Mouse (Mus musculus): Measurements from ENCODE around the gene Bicral. TPM values are rescaled to one million over a fixed set of nuclear protein-coding genes. Genes with fewer than 3 reads are reported as not detected.
"Not testable (repeated sequence)": the region's sequence is repeated elsewhere in the genome, so short reads cannot be mapped to it uniquely, and the experiment has no call there.

Gene Bicral
- polyA plus RNA-seq, 1 experiment, result 9.1 TPM

DNA sequence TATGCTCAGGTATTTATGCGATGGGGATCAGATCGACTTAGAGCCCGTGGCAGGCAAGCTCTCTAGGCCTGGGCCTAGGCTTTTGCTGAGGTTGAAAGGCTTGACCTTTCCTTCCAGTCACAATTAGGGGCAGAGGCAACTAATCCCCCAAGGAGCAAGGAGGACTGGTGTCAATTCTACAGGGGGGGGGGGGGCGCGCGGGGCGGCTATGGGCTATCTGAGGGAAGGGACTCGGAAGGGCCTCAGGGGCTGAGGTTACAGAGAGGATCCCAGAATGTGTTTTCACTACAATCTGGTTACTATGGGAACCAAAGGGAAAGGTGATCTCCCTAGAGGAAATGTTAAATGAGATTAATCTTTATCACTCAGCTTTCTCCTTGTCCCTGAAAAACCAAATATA is 60.9 kb downstream of the Bicral start:
- no peak for DNase-seq (ENCODE audit: low spot score)

DNA sequence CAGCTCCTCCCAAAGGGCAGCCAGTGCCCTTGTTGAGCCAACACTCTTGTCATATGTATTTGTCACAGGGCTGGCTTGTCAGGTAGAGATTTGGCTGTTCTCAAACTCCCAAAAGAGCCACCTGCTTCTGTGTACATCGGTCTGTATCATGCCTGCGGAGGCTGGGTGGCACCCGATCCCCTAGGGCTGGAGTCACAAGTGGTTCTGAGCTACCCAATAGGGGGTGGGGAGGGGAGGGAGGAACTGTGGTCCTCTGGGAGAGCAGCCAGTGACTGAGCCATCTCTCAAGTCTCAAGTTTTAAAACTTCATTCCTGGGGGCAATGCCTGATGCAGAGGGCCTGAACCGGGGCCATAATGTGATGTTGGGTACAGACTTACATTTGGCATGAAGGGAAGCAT is 61.5 kb downstream of the Bicral start:
- DNase-seq (ENCODE audit: low spot score), result no peak

DNA sequence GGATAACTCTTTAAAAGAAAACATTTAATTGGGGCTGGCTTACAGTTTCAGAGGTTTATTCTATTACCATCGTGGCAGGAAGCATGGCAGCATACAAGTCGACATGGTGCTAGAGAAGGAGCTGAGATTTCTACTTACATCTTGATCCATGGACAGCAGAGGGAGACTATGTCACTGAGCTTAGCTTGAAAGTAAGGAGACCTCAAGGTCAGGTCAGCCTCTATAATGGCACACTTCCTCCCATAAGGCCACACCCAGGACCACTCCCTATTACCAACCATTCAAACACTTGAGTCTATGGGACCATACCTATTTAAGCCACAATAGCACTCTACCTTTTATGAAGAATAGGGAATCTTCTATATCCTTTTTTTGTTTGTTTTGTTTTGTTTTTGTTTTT is 65.3 kb downstream of the Bicral start:
- no peak for DNase-seq (ENCODE audit: low spot score)

DNA sequence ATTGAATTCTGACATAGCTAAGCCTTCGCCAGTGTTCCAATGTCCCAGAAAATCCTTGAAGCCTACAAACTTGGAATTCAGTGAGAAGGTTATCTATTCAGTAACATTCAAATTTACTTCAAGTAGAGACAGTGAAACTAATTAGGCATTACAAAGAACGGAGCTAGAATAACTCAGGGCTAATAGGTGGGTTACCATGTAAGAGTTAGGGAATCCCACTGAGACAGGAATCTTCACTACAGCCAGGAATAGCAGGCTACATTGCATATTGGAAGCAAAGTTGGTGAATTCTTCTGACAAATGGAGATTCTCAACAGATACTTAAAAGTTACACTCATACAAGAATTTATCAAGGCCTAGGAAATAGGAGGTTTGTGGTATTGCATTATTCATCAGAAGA is 70.3 kb downstream of the Bicral start:
- DNase-seq (ENCODE audit: low spot score), result not testable (repeated sequence)

DNA sequence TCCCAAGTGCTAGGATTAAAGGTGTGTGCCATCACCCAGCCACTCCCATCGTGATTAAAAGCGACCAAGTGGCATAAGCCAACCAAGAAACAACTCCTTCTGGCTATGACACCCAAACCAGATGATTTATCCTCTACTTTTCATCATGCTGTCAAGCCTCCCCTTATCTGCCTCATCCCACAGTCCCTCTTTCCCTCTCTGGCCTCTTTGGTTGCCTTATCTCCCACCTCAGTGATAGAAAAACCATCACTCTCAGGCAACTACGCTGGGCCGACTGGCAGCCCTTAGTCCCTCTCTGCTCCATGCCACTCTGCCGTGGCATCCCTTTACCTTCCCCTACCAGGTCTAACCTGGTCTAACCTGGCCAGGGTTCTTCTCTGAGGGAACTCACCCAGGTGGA is 71.3 kb downstream of the Bicral start:
- DNase-seq (ENCODE audit: low spot score), result no peak

DNA sequence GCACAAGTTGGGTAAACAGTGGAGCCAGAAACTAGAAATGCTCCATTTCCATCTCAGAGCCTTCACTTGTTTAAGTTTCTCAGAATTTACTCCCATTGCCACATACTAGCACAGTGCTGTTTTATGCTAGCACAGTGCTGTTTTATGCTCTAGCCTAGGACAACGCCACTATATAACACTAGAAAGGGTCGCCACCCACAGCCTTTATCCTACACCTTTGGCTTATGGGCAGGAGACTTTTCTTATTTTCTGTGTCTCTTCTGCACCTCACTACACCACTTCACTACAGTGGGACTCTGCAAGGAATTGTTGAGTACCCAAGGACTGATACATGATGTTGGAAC is 75.1 kb downstream of the Bicral start:
- DNase-seq (ENCODE audit: low spot score), result no peak

DNA sequence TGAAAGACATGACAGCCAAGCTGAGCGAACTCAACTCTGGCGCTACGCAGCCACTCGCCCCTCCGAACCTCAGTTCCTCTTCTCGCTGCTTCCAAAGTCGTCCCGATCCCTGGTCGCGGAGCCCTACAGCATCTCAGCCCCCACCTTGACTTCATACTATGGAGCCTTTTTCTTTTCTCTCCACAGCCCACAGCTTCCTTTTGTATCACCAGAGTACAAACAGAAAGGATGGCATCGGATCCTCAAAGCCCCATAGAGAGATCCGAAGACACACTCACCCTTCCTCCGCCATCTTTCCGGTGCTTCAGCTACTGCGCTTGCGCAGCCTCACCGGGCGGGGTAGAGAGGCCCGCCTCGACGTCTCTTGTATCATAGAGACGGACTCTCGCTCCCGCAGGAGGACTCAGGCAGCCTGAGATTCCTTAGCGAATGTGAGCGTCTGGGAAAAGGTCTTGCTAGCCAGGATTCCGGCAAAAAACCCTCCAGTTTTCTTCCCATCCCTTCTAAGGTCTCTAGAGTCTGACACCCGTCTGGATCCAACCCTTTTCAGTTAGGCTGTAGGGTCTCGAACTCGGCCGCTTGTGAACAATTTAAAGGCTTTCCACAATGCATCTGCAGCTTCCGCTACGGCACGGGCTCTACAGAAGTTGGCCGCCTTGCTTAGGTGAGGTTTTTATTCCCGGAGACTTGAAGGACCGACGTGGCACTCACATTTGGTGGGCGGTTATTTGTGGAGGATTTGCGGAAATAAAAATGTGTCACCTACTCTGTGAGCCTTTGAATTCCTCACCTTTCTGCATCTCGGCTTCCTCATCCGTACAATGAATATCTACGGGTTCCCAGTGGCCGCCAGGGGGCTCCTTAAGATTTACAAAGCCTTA is 75.7 kb downstream of the Bicral start, which contains the start of gene Rpl7l1:
Rpl7l1 (minus strand) TSS at position 332 of the 881 bp plus-strand sequence.
- DNase-seq (ENCODE audit: low spot score), result peak; percentile 81

DNA sequence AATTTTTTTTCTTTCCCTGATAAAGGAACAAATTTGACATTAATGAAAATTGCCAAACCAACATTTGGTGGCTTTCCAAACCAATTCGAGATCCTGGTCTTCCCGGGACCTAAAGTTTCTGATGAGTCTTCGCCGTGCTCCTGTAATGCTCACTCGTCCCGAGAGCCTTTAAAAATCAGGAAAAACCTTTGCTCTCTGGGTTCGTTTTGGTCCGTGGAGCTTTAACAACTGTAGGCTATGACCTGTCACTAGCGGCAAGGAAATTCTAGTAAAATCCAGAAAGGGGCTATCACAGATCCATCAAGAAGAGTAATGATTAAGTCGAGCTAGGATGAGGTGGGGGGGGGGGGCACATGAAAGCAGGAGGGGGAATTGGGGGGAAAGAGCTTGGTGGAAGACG is 76.4 kb downstream of the Bicral start:
- no peak for DNase-seq (ENCODE audit: low spot score)

DNA sequence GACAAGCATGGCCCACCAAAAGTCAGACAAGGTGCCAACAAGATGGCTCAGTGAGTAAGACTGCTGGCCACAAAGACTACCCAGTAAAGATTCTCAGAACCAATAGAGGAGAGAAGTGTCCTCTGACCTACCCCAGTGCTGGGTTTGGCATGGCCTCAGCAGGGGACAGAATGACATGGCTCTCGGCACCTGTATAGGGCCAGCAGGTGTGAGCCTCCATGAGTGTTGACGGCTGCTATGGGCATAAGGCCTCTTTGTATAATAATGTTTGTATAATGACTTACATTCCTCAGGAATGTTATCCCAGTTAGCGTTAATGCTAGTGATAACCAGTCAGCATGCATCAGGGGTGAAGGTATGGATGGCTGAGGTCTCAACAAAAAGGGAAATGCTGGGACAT is 82.2 kb downstream of the Bicral start:
- DNase-seq (ENCODE audit: low spot score), result no peak

DNA sequence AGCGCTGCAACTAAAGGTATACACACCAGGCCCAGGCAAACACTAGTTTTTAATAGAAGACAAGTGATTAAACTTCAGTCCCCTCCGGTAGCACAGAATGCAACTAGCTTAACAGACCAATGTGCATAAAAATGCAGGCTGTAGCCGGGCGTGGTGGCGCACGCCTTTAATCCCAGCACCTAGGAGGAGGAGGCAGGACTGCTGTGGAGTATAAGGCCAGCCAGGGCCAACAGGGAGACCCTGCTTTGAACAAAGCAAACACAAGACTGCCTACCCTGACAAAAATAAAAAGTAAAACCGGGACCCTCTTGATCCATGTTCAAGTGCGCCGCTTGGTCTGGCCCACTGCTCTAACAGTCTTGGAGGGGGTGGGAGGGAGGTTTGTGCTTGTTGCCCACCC is 83.2 kb downstream of the Bicral start:
- no peak for DNase-seq (ENCODE audit: low spot score)

DNA sequence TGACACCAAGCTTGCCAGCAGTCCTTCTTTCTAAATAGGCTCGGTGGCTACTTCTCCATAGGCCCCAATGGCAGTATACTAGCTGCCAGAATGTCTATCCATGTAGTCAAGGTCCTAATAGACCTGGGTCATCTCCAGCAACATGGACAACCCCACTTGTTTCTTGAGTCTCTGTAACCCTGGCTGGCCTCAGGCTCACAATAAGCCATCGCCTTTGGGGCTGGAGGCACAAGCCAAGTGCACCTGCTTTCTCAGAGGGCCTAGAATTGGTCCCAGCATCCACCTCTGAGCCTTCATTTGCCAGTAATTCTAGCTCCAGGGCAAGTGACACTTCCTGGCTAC is 84.2 kb downstream of the Bicral start:
- DNase-seq (ENCODE audit: low spot score), result no peak

DNA sequence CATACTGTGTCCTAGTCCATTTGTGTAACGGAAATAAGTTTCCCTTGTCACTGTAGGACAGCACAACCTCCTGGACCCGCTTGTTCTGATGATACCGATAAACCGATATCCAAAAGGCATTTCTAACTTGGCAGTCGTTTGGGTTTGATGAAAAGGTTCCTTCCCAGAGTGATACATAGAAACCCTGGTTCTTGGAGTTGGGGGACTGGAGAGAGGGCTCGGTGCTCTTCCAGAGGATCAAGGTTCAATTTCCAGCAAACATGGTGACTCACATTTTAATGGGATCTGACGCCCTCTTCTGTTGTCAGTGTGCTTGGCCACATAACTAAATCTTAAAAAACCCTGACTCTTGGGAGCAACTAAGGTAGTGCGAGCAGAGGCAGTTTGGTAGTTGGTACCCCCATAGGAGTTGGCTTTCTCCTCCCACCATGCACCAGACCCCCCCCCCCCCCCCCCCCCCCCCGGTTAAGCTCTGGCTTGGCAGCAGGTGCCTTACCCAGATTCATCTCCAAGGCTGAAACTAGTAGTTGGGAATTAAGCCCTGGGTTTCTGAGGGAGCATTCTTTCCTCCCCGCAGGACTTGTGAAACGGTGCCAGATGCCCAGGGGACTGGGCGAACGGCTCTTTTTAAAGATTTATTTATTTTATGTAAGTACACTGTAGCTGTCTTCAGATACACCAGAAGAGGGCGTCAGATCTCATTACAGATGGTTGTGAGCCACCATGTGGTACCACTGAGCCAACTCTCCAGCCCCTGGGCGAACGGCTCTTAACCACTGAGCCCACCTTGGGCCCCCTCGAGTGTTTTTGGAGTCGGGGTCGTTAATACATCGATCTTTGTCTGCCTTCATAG is 84.8 kb downstream of the Bicral start:
- no peak for DNase-seq (ENCODE audit: low spot score)

DNA sequence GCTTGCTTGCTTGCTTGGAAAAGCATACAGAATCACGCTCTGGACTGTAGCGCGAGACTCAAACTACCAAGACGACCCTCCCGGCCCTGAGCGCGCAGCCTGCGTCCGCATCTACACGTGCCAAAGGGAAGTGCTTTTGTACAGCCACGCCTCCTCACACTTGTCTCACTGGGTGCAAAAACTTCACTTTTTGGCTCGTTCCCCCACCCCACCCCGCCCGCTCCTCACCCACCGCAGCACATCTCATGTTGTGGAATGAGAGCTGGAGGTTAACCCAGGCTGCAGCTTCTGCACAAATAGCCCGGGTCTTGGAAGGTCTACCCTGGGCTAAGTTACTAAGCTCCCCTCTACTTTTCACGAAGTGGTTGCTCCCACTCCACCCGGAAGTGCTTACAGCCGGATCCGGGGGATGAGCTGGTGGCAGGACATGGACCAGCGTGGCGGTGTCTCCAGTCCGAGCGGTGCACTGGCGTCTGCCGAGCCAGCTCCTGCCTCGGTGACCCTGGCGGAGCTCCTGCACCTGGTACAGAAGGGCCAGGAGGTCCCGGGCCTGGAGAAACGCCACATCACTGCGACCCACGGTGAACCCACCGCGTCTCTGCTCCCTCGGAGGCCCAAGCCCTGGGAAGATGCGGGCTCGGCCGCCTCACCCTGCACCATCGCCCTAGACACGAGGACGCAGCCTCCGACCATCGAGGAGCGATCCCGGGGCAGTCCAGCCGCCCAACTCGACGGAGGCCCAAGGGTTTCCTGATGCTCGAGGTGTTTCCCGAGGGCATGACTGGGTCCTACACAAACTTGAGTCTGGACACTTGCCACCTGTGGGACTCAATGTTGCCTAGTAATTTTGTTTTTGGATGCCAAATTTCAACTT is 85.6 kb downstream of the Bicral start, which contains the start of gene 2310039H08Rik:
2310039H08Rik (plus strand) TSS at position 232 of the 874 bp plus-strand sequence.
- peak; percentile 78 for DNase-seq (ENCODE audit: low spot score)

DNA sequence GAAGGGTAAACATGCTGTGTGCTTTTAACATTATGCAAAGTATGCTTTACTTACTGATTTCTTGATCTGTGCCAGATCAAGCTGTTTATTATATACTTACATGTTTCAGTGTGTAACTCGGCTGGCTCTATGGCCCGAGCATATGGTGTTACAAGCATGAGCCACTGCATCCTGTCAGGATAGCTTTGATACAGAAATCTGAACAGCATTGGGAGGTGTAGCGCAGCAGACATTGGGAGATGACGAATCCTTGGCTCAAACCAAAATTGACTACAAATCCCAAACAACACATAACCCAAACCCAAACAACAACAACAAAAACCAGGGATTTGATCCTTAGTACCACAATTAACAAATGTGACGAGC is 86.3 kb downstream of the Bicral start:
- DNase-seq (ENCODE audit: low spot score), result no peak

DNA sequence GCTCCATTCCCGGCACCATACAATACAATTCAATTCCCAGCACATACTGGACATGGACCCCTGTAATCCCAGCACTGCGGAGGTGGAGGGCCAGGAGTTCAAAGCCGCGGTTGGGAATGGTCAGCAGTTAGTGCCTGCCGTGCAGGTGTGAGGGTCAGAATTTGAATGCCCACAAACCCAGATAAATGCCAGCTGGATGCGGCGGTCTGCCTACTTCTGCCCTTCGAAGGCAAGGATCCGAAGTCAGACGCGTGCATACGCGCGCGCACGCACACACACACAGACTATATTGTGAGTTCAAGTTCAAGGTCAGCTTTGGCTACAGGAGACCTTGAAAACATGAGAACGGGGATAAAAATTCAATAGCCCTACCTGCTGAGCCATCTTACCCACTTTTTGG is 86.7 kb downstream of the Bicral start:
- DNase-seq (ENCODE audit: low spot score), result no peak

DNA sequence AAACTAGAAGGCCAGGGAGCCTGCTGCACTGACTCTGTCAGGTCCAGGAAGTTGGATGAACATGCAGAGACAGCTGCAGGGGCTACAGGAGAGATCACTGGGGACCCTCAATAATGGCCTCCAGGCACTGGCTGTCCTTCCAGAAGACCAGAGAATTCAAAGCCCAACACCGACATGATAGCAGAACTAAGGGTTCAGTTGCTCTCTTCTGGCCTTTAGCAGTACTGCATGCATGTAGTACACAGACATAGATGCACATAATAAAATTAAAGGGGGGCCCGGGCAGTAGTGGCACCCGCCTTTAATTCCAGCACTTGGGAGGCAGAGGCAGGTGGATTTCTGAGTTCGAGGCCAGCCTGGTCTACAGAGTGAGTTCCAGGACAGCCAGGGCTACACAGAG is 87.3 kb downstream of the Bicral start:
- no peak for DNase-seq (ENCODE audit: low spot score)

DNA sequence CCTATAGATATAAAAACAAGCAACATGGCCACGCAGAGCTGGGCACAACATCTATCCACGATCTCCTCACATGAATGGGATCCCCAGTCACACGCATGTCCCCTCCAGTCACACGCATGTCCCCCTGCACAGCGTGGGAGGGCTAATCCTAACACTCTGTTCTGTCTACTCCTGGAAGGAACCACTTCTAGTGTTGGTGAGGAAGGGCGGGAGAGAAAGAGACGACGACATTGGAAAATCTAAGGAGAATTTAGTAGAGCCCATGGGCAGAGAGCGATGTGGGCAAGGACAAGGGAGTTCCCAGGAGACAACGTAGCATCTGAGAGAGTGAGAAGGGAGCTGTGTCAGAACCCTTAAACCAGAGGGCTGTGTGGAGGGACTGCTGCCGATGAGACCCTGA is 87.7 kb downstream of the Bicral start:
- no peak for DNase-seq (ENCODE audit: low spot score)

DNA sequence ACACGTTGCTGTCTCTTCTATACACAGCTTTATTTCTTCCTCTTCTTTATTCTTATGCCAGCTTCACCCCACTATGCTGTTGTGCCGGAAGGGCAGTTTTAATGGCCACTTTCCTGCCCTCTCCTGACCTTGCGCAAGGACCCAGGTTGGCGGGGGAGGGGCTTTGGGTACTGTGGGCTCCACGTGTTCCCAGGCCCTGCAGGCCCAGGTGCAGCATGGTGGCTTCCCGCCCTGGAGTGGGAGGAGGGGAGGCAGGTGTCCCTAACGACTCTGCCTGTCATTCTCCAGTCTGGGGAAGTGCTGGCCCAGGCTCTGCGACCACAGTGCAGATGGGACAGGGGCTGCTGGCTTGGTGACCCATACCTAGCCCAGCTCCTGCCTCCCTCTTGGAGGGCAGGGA is 90.4 kb downstream of the Bicral start:
- no peak for DNase-seq (ENCODE audit: low spot score)

DNA sequence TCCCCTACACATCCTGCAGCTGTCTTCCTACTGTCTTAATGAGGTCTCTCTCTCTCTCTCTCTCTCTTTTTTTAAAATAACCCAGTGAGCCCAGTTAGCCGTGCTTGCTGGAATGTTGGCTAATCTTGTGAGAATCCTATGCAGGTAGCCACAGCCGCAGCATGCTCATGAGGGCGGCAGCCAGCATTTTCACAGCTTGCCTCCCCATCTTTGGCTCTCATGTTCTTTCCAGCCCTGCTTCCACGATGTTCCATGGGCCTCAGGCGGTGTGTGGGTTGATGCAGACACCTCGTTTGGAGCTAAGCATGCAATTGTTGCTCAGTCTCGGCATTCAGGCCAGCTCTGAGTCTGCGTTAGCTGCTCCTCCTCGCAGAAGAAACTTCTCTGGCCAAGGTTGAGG is 93.4 kb downstream of the Bicral start:
- not testable (repeated sequence) for DNase-seq (ENCODE audit: low spot score)

DNA sequence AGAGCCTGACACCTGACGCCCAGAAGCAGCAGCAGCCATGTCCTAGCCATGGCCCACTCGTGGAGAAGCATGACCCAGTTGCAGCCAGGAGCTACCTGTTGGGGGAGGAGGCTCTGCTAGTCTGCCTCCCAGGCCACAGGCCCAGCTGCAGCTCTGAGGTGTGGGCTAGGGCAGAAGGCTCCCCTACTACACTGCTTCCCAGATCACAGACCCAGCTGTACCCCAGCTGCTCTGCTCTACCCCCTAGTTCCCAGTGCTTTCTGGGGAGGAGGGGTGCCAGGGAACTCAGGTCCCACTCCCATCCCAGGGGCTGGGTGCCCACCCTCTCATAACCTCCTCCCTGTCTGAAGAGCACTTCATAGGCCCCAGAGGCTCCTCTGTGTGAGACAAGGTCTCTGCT is 94.7 kb downstream of the Bicral start, which contains the start of gene Ptcra:
Ptcra (minus strand) TSS at position 169 of the 400 bp plus-strand sequence.
- no peak for DNase-seq (ENCODE audit: low spot score)

DNA sequence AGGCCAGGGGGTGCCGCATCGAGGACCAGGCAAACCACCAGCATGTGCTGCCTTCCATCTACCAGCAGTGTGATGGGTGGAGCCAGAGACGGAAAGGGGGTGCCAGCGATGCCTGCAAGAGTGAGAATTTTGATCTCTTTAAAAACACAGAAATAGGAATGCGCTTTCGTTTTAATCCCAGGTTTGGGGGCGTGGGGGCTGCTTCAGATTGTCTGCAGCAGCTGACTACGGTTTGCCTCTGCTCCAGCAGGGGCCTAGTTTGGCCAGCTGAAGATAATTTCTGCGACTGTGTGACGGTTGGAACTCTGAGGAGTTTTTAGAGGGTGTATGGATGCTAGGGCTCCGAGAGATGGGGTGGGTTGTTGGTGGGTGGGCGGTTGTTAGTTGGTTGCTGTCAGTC is 99.5 kb downstream of the Bicral start:
- no peak for DNase-seq (ENCODE audit: low spot score)
